Mouse (Mus musculus) mature B cell (primary cell): ENCODE measurements around the gene Oxct2a.

Source experiments
- in situ Hi-C: fragments of 300-500 bp; cut with MboI; formaldehyde crosslinking; loops from 2 replicates; pipeline ENCODE4 v1.14.3; 2019

Oxct2a gene

GRCm38 (mm10) chr4:123280117-123280516, 43.3 kb downstream of the Oxct2a start:
- in situ Hi-C loops: loop anchor here (25.0 kb wide), 1 partner anchor 632 kb away; the partner anchor contains the start of genes 4930535I16Rik, Mycbp and Rragc
